Mouse (Mus musculus): ENCODE data around the gene Phrf1.

DNA sequence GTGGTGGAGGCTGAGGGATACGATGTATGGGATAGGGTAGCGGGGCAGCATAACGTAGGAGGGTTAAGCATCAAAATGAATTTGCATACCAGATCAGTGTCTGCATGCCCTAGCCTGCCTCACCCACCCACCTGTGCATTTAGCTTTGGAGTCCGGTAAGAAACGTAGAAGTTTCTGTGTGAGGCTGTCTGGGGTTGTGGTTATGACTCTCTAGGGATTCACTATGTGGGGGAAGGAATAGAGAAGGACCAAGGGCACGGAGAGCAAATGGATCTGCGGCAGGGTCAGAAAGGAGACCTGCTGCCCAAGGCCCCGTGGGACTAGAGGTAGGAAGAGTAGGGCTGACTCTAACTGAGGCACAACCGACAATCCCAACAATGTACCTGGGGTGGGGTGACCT lies 46.8 kb downstream of the Phrf1 start:
- TF ChIP-seq CTCF (IDR thresholded peaks at IDR 0.05): no peak
- no peak for TF ChIP-seq POLR2A (IDR thresholded peaks at IDR 0.05; ENCODE audit: insufficient read depth, low read depth, low read length)
